Mouse (Mus musculus) intestine, embryonic 16.5 days (tissue): ENCODE data around the gene Tfr2. TPM values are rescaled to one million over a fixed set of nuclear protein-coding genes. Genes with fewer than 3 reads are reported as not detected.

Experiments used
- ATAC-seq: fragments of 200-750 bp; cut with Nextera tagmentation; 2 replicates; pipeline ENCODE4 v1.8.0; 2017; ENCODE audit warnings: moderate TSS enrichment, moderate library complexity
- H3K27ac ChIP-seq: fragments of 300-500 bp; sonication (generic); 2 replicates; pipeline ENCODE4 v1.5.1; 2014; ENCODE audit warnings: mild to moderate bottlenecking, low read length
- H3K27me3 ChIP-seq: fragments of 300-500 bp; sonication (generic); replicated peaks from 2 replicates; pipeline ENCODE4 v1.6.1; 2014; ENCODE audit warnings: low read length, control low read depth, mixed read lengths; ENCODE audit not compliant: control insufficient read depth, insufficient read depth
- H3K36me3 ChIP-seq: fragments of 300-500 bp; sonication (generic); 2 replicates; pipeline ENCODE4 v1.6.1; 2014; ENCODE audit warnings: low read length, control low read depth; ENCODE audit not compliant: control insufficient read depth, insufficient read depth
- H3K4me1 ChIP-seq: fragments of 300-500 bp; sonication (generic); 2 replicates; pipeline ENCODE4 v1.6.1; 2014; ENCODE audit warnings: low read length, control low read depth, mixed read lengths; ENCODE audit not compliant: control insufficient read depth, insufficient read depth
- H3K4me2 ChIP-seq: fragments of 300-500 bp; sonication (generic); 2 replicates; pipeline ENCODE4 v1.6.1; 2014; ENCODE audit warnings: low read depth, low read length, control low read depth
- H3K4me3 ChIP-seq: fragments of 300-500 bp; sonication (generic); 2 replicates; pipeline ENCODE4 v1.5.1; 2014; ENCODE audit warnings: mild to moderate bottlenecking, low read length
- H3K9ac ChIP-seq: fragments of 300-500 bp; sonication (generic); 2 replicates; pipeline ENCODE4 v1.6.1; 2014; ENCODE audit warnings: low read depth, low read length
- H3K9me3 ChIP-seq: fragments of 300-500 bp; sonication (generic); 2 replicates; pipeline ENCODE4 v1.6.1; 2016; ENCODE audit warnings: low read length, control low read depth; ENCODE audit not compliant: control insufficient read depth
- WGBS: fragments of 180-500 bp; shearing (Covaris S2); extraction: QIAGEN DNeasy Blood & Tissue Kit; methylation state at CpG from one replicate; pipeline ENCODE4 v1.1.7; 2014; 5-methylcytosine and 5-hydroxymethylcytosine counted together
- polyA plus RNA-seq: library from polyadenylated mRNA; unstranded; fragments of >200 nt; fragmentation: Nextera tagmentation; extraction: Ambion mirVana; gene quantifications from 2 replicates; pipeline ENCODE4 v1.2.1, GENCODE M21; 2015

The Tfr2 gene
- polyA plus RNA-seq, 1 experiment from 2014 or later: 1.3 TPM

- H3K4me3 ChIP-seq: no peak overlapping the region
- no peaks in the 10 kb centered on the region for H3K9me3 ChIP-seq
- 0 out of 2 replicates have a peak, but pooled peaks cover 9% of the 10 kb centered on the region for H3K27me3 ChIP-seq
- H3K36me3 ChIP-seq: no peaks in the 10 kb centered on the region
- H3K9ac ChIP-seq: no peak overlapping the region
- no peak overlapping the region for H3K27ac ChIP-seq
- no peak for ATAC-seq
- H3K4me2 ChIP-seq: no peak overlapping the region
- peaks cover 14% of the 10 kb centered on the region for H3K4me1 ChIP-seq
- WGBS: 55% methylated on average over 7 of the region's 7 CpGs
Measured at GRCm38 (mm10) chr5:137570181-137570580, 541 bp downstream of the Tfr2 start.

- Histone ChIP-seq H3K27ac (no peak overlapping the region), H3K4me1 (peaks cover 14% of the 10 kb centered on the region), H3K9ac (no peak overlapping the region), H3K27me3 (0 out of 2 replicates have a peak, but pooled peaks cover 9% of the 10 kb centered on the region), H3K4me3 (no peak overlapping the region), H3K4me2 (no peak overlapping the region), H3K9me3 (no peaks in the 10 kb centered on the region), H3K36me3 (no peaks in the 10 kb centered on the region)
- ATAC-seq: peak; percentile 53; the same call in 1 of the 2 replicates
- 75% methylated on average over 17 of the region's 17 CpGs for WGBS
Measured at GRCm38 (mm10) chr5:137570691-137571586, 1.3 kb downstream of the Tfr2 start.

- 0 out of 2 replicates have a peak, but pooled peaks cover 9% of the 10 kb centered on the region for H3K27me3 ChIP-seq
- peak overlapping the region; percentile 36 for H3K4me3 ChIP-seq
- peak overlapping the region; percentile 50 for H3K4me2 ChIP-seq
- peaks cover 11% of the 10 kb centered on the region for H3K4me1 ChIP-seq
- 5% methylated on average over 27 of the region's 27 CpGs for WGBS
- peak overlapping the region; percentile 54; the same call in 1 of the 2 replicates for H3K9ac ChIP-seq
- no peaks in the 10 kb centered on the region for H3K36me3 ChIP-seq
- ATAC-seq: 0 out of 2 replicates have a peak, but pooled peaks have one; percentile 38
- H3K27ac ChIP-seq: no peak overlapping the region
- H3K9me3 ChIP-seq: no peaks in the 10 kb centered on the region
Measured at GRCm38 (mm10) chr5:137574470-137574901, 4.8 kb downstream of the Tfr2 start.

GRCm38 (mm10) chr5:137580246-137580645 is 10.6 kb downstream of the Tfr2 start:
- no peak overlapping the region for H3K9ac ChIP-seq
- WGBS: 81% methylated on average over 6 of the region's 6 CpGs
- peaks cover 8% of the 10 kb centered on the region; the same call in 1 of the 2 replicates for H3K4me1 ChIP-seq
- no peak overlapping the region for H3K4me2 ChIP-seq
- no peak overlapping the region for H3K27ac ChIP-seq
- peaks cover 7% of the 10 kb centered on the region; the same call in 1 of the 2 replicates for H3K27me3 ChIP-seq
- no peak overlapping the region for H3K4me3 ChIP-seq
- no peak for ATAC-seq
- H3K9me3 ChIP-seq: no peaks in the 10 kb centered on the region
- H3K36me3 ChIP-seq: no peaks in the 10 kb centered on the region

- WGBS: 33% methylated on average over 8 of the region's 8 CpGs
- peaks cover 7% of the 10 kb centered on the region; the same call in 1 of the 2 replicates for H3K27me3 ChIP-seq
- no peaks in the 10 kb centered on the region; the same call in 1 of the 2 replicates for H3K9me3 ChIP-seq
- no peak overlapping the region for H3K9ac ChIP-seq
- H3K36me3 ChIP-seq: no peaks in the 10 kb centered on the region
- H3K4me1 ChIP-seq: peaks cover 8% of the 10 kb centered on the region; the same call in 1 of the 2 replicates
- no peak overlapping the region for H3K4me2 ChIP-seq
- no peak for ATAC-seq
- no peak overlapping the region for H3K27ac ChIP-seq
- no peak overlapping the region for H3K4me3 ChIP-seq
Measured at GRCm38 (mm10) chr5:137582702-137583101, 13.1 kb downstream of the Tfr2 start.

GRCm38 (mm10) chr5:137583670-137584169 is 14.1 kb downstream of the Tfr2 start:
- peak overlapping the region; percentile 47 for H3K4me3 ChIP-seq
- peaks cover 7% of the 10 kb centered on the region; the same call in 1 of the 2 replicates for H3K27me3 ChIP-seq
- peak overlapping the region; percentile 64 for H3K9ac ChIP-seq
- ATAC-seq: peak; percentile 65; the same call in 1 of the 2 replicates
- 14% methylated on average over 27 of the region's 27 CpGs for WGBS
- peaks cover 8% of the 10 kb centered on the region; the same call in 1 of the 2 replicates for H3K4me1 ChIP-seq
- no peaks in the 10 kb centered on the region for H3K36me3 ChIP-seq
- no peak overlapping the region for H3K27ac ChIP-seq
- no peaks in the 10 kb centered on the region; the same call in 1 of the 2 replicates for H3K9me3 ChIP-seq
- H3K4me2 ChIP-seq: peak overlapping the region; percentile 60

GRCm38 (mm10) chr5:137584976-137585375 is 15.3 kb downstream of the Tfr2 start:
- H3K27me3 ChIP-seq: peaks cover 7% of the 10 kb centered on the region; the same call in 1 of the 2 replicates
- WGBS: 34% methylated on average over 8 of the region's 8 CpGs
- no peaks in the 10 kb centered on the region for H3K36me3 ChIP-seq
- H3K9me3 ChIP-seq: no peaks in the 10 kb centered on the region; the same call in 1 of the 2 replicates
- no peak overlapping the region for H3K4me3 ChIP-seq
- H3K4me1 ChIP-seq: peaks cover 8% of the 10 kb centered on the region; the same call in 1 of the 2 replicates
- no peak overlapping the region for H3K9ac ChIP-seq
- H3K27ac ChIP-seq: no peak overlapping the region
- no peak overlapping the region for H3K4me2 ChIP-seq
- ATAC-seq: no peak

GRCm38 (mm10) chr5:137590507-137590906 is 20.9 kb downstream of the Tfr2 start:
- ATAC-seq: no peak
- Histone ChIP-seq H3K4me2 (no peak overlapping the region), H3K9ac (no peak overlapping the region), H3K36me3 (no peaks in the 10 kb centered on the region), H3K27me3 (no peaks in the 10 kb centered on the region), H3K9me3 (no peaks in the 10 kb centered on the region; the same call in 1 of the 2 replicates), H3K4me3 (no peak overlapping the region), H3K4me1 (no peaks in the 10 kb centered on the region), H3K27ac (no peak overlapping the region)
- WGBS: 71% methylated on average over 5 of the region's 5 CpGs

- no peak for ATAC-seq
- 74% methylated on average over 7 of the region's 7 CpGs for WGBS
- no peaks in the 10 kb centered on the region for H3K9me3 ChIP-seq
- no peak overlapping the region for H3K4me3 ChIP-seq
- H3K4me2 ChIP-seq: no peak overlapping the region
- no peak overlapping the region for H3K27ac ChIP-seq
- no peaks in the 10 kb centered on the region for H3K27me3 ChIP-seq
- H3K4me1 ChIP-seq: peaks cover 12% of the 10 kb centered on the region
- H3K36me3 ChIP-seq: no peaks in the 10 kb centered on the region
- no peak overlapping the region for H3K9ac ChIP-seq
Measured at GRCm38 (mm10) chr5:137595921-137596320, 26.3 kb downstream of the Tfr2 start.
